Mouse (Mus musculus) G1E (cell line): ENCODE results near the gene Rftn1. TPM values are rescaled to one million over a fixed set of nuclear protein-coding genes. Genes with fewer than 3 reads are reported as not detected.
"Not testable (repeated sequence)": the region's sequence is repeated elsewhere in the genome, so short reads cannot be mapped to it uniquely, and the experiment has no call there.

Source experiments
- ATAC-seq: 2 replicates; pipeline ENCODE4 v1.8.0; 2016; ENCODE audit warnings: mild to moderate bottlenecking; ENCODE audit not compliant: insufficient number of reproducible peaks, poor library complexity, low FRiP score, severe bottlenecking; ENCODE audit errors: extremely low read depth
- DNase-seq: peaks from one replicate; pipeline ENCODE4 v3.0.0; 2012; ENCODE audit warnings: low spot score
- H3K27me3 ChIP-seq: 2 replicates; pipeline ENCODE4 v1.6.1; 2012; ENCODE audit warnings: mild to moderate bottlenecking, low read length, inconsistent platforms; ENCODE audit not compliant: insufficient read depth
- H3K36me3 ChIP-seq: replicated peaks from 2 replicates; pipeline ENCODE3; 2012; ENCODE audit warnings: mild to moderate bottlenecking, inconsistent platforms
- H3K4me1 ChIP-seq: 2 replicates; pipeline ENCODE4 v1.6.1; 2012; ENCODE audit warnings: low read depth, low read length, inconsistent platforms, mixed read lengths; ENCODE audit not compliant: insufficient read depth
- H3K4me3 ChIP-seq: 2 replicates; pipeline ENCODE4 v1.5.1; 2012; ENCODE audit warnings: low read depth, mild to moderate bottlenecking, inconsistent platforms, low read length, moderate library complexity, mixed read lengths
- H3K9me3 ChIP-seq: replicated peaks from 2 replicates; pipeline ENCODE4 v1.6.1; 2012; ENCODE audit warnings: inconsistent platforms
- CTCF ChIP-seq: IDR thresholded peaks from 2 replicates; pipeline ENCODE4 v1.5.1; 2012; ENCODE audit warnings: low read depth, low read length, inconsistent platforms, mixed read lengths
- GATA1 ChIP-seq: IDR thresholded peaks from 2 replicates; pipeline ENCODE4 v1.6.1; 2012; ENCODE audit warnings: borderline replicate concordance, low read length, inconsistent platforms, mixed read lengths
- GATA2 ChIP-seq: IDR thresholded peaks from 2 replicates; pipeline ENCODE4 v1.6.1; 2012; ENCODE audit warnings: low read depth, low read length, inconsistent platforms, borderline replicate concordance
- POLR2AphosphoS5 ChIP-seq: IDR thresholded peaks from 2 replicates; pipeline ENCODE4 v1.6.1; 2012; ENCODE audit warnings: low read depth, low read length, inconsistent platforms; ENCODE audit not compliant: insufficient replicate concordance
- TAL1 ChIP-seq: conservative IDR thresholded peaks from 2 replicates; pipeline ENCODE4 v1.6.1; 2012; ENCODE audit warnings: low read depth, low read length, inconsistent platforms, mixed read lengths
- polyA plus RNA-seq: library from polyadenylated mRNA; stranded (reverse); fragments of >175 nt; gene quantifications from 2 replicates; pipeline ENCODE4 v1.2.3, GENCODE M21; 2012
- total RNA-seq, 2 experiments: library from RNA; stranded (forward) in 1 of 2; stranded (reverse) in 1 of 2; fragments of 200-1000 nt in 1 of 2; fragments of >200 nt in 1 of 2; fragmentation: Nextera tagmentation in 1 of 2; gene quantifications; 2 replicates each; pipeline ENCODE4 v1.2.3; 2014 to 2017

The Rftn1 gene
- total and polyA plus RNA-seq, 3 experiments = not detected

DNA sequence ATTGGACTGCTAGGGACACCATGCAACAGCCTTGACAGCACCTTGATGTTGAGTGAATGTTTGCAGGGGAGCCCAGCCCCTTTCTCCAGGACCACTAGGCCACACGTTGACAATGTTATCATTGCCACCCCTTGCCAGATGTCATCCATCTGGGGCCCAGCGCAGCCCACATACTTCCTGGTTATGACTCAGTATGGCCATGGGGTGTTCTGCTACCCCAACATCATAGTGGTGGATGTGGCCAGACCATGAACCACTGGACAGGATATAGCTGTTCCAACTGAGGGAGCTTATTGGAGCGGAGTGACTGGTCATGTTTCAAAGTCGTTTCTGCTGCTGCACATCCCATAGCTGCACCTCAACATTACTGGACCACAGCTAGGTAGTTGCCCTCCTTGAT, 22.6 kb upstream of the Rftn1 start:
- ATAC-seq (no peak), DNase-seq (no peak)
- Histone ChIP-seq H3K27me3 (no peaks in the 10 kb centered on the region), H3K9me3 (peaks cover 79% of the 10 kb centered on the region), H3K4me3 (no peak overlapping the region), H3K36me3 (no peaks in the 10 kb centered on the region), H3K4me1 (no peaks in the 10 kb centered on the region)
- no peak for TF ChIP-seq TAL1
- no peak for TF ChIP-seq GATA1
- no peak for TF ChIP-seq CTCF
- no peak for TF ChIP-seq POLR2AphosphoS5
- no peak for TF ChIP-seq GATA2

DNA sequence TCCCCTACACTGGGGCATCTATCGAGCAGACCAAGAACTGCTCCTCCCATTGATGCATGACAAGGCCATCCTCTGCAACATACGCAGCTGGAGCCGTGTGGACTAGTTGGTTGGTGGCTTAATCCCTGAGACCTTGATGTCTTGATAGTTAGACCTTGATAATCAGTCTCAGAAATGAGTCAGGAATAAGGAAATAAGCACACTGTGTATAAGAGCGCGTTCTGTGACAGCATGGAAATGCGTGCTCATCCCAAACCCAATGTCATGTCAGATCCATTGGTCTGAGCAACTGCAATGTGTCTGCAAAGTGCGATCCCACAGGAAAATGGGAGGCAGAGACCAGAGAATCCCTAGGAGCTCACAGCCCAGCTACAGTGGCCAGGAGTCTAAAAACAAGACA, 21.3 kb upstream of the Rftn1 start:
- TF ChIP-seq GATA1 (no peak), CTCF (no peak), TAL1 (no peak), POLR2AphosphoS5 (no peak), GATA2 (no peak)
- ATAC-seq = no peak
- H3K36me3 ChIP-seq = no peaks in the 10 kb centered on the region
- H3K4me3 ChIP-seq = no peak overlapping the region
- no peaks in the 10 kb centered on the region for H3K27me3 ChIP-seq
- no peak for DNase-seq
- peaks cover 74% of the 10 kb centered on the region for H3K9me3 ChIP-seq
- H3K4me1 ChIP-seq = no peaks in the 10 kb centered on the region

DNA sequence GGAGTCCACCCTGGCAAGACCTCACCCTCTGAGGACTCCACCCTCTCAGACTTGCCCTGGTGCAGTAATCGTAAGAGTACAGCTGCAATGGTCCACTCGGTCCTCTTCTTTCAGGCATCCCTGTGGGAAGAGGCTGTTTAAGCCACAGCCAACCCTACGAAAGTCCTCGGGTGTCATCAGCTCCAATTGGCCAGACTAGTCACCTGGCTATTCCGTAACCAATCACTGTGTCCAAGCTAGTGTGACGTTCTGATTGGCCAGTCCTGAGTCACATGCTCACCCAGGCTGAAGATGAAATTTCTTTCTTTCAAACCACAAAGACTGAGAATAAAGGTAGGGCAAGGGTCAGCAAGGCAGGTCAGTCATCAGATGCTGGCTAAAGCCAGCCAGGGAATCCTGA, 19.4 kb upstream of the Rftn1 start:
- H3K27me3 ChIP-seq = no peaks in the 10 kb centered on the region
- TF ChIP-seq GATA1 (no peak), GATA2 (no peak), POLR2AphosphoS5 (no peak), TAL1 (no peak), CTCF (no peak)
- H3K9me3 ChIP-seq = peaks cover 57% of the 10 kb centered on the region
- no peaks in the 10 kb centered on the region for H3K4me1 ChIP-seq
- no peak overlapping the region for H3K4me3 ChIP-seq
- no peaks in the 10 kb centered on the region for H3K36me3 ChIP-seq
- ATAC-seq (no peak; the same call in 1 of the 2 replicates), DNase-seq (no peak)

DNA sequence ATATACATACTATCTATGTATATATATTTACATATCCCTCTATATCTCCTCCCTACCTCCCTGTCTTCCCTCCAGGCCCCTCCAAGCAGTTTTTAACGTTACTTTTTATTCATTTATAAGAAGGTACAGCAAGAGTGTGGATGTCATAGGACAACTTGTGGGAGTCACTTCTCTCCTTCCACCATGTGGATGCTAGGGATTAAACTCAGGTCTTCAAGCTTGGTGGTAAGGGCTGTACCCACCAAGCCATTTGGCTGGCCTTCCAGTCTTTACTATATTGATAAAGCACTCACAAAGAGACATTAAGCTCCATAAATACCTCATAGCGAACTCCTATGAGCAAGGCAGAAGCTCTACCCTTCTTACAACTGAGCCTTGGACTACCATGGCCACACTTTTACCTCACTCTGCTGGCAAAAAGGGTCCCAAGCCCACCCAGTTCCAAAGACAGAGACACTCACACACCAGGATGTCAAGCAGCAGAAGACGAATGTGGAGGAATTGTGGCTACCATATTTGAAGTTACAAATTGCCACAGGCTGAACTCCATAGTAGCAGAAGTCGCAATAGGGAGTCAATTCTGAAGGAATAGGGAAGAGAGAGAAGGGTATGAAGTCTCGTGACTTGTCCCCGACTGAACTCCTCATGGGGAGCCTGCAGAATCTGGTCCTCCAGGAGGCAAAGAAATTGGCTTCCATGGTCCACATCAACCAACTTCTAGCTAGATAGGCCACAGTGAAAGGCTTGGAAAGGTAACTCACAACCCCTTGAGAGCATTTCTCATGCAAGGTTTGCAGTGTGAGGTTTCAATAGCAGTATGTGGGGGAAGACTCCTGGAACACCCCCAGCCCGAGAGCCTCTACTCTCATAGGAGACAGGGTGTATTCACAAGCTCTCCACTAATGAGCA, 17.9 kb upstream of the Rftn1 start:
- peaks cover 48% of the 10 kb centered on the region for H3K9me3 ChIP-seq
- H3K4me3 ChIP-seq = no peak overlapping the region
- DNase-seq = no peak
- ATAC-seq = no peak
- H3K4me1 ChIP-seq = no peaks in the 10 kb centered on the region
- TF ChIP-seq GATA1 (no peak), POLR2AphosphoS5 (no peak), TAL1 (no peak), GATA2 (no peak), CTCF (no peak)
- no peaks in the 10 kb centered on the region for H3K36me3 ChIP-seq
- no peaks in the 10 kb centered on the region for H3K27me3 ChIP-seq

DNA sequence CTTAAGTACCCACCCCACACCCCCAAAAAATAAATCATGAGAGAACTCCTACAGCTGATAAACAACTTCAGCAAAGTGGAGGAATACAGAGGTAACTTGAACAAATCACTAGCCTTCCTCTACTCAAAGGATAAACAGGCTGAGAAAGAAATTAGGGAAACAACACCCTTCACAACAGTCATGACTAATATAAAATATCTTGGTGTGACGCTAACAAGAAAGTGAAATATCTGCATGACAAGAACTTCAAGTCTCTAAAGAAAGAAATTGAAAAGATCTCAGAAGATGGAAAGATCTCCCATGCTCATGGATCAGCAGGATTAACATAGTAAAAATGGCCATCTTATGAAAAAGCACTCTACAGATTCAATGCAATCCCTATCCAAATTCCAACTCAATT, 15.8 kb upstream of the Rftn1 start:
- not testable (repeated sequence) for H3K27me3 ChIP-seq, H3K4me3 ChIP-seq, DNase-seq, H3K4me1 ChIP-seq, H3K36me3 ChIP-seq, ATAC-seq
- H3K9me3 ChIP-seq = peaks cover 49% of the 10 kb centered on the region

DNA sequence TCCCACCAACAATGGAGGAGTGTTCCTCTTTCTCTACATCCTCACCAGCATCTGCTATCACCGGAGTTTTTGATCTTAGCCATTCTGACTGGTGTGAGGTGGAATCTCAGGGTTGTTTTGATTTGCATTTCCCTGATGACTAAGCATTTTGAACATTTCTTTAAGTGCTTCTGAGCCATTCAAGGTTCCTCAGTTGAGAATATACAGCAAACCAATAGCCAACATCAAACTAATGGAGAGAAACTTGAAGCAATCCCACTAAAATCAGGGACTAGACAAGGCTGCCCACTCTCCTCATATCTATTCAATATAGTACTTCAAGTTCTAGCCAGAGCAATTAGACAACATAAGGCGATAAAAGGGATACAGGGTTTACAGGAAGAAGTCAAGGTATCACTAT, 15.4 kb upstream of the Rftn1 start:
- ATAC-seq, H3K4me3 ChIP-seq, H3K27me3 ChIP-seq, H3K36me3 ChIP-seq, DNase-seq, H3K4me1 ChIP-seq: not testable (repeated sequence)
- H3K9me3 ChIP-seq = peaks cover 54% of the 10 kb centered on the region

DNA sequence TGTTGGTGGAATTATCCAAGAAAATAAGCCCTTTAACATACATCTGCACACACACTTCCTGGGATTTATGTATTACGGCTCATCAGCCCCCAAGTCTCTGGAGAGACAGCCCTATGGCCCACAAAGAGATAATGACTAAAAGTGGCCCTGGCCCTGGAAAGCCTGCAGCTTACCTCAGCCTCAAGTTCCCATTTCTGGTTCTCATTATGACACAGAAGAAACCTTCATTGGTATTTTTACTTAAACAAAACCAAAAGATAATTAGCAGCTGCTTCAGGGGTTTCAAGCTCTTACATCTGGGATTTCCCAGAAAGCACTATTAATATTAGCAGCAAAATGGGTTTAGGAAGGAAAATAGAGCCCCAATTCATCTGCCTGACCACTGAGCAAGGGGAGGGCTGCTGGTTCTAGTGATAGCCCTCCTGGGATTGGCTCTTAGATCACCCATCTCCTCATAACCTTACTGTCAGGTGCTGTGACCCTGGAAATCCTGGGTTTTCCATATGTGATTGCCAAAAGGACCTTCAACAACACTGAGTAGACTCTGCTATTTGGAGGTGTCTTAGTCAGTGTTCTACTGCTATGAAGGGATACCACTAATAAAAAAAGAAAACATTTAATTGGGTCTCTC, 14.8 kb upstream of the Rftn1 start:
- ATAC-seq = no peak
- Histone ChIP-seq H3K4me3 (no peak overlapping the region), H3K4me1 (no peaks in the 10 kb centered on the region), H3K27me3 (no peaks in the 10 kb centered on the region), H3K36me3 (no peaks in the 10 kb centered on the region), H3K9me3 (peaks cover 59% of the 10 kb centered on the region)
- TF ChIP-seq TAL1 (no peak), POLR2AphosphoS5 (no peak)
- DNase-seq = no peak
